Mouse (Mus musculus) cerebellum, postnatal 36 days (tissue): ENCODE measurements around the gene Gm20708.
"Not testable (repeated sequence)": the region's sequence is repeated elsewhere in the genome, so short reads cannot be mapped to it uniquely, and the experiment has no call there.

Experiments used
- DNase-seq, 2 experiments: peaks; one replicate each; pipeline ENCODE4 v3.0.0; 2021 to 2022; ENCODE audit warnings: mixed read lengths in 2 of 2

Gene Gm20708

GRCm38 (mm10) chr11:117813867-117814266 is 4.4 kb downstream of the Gm20708 start:
- DNase-seq, result no peak

DNA sequence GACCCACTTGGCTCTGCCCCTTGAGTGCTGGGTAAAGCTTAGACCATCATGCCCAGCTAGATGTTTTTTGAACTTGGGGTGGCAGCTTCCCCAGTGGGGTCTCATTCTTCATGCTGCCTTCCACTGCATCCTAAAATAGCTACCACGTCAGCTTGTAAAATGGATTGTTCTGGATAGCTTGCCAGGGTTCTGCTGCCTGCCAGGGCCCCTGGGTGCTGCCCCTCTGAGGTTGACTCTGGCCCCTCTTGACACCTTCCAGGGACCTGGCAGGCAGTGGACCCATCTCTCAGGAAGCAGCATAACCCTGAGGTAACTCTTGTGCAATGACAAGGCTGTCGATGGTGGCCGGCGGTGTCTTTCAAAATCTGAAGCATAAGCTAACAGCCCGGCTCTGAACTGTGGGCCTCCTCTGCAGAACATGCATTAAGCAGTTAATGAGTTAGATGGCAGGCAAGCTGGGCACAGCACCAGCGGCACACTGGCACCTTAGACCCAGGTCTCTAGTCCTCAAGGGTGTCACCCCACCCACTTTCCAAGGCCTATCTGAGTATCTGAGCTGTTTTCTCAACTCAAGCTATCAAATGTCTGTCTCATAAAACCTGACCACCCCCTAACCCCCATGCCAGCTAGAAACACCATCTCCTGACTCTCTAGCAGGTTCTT is 5.4 kb downstream of the Gm20708 start:
- DNase-seq, result no peak

- DNase-seq, result not testable (repeated sequence)
Observed at GRCm38 (mm10) chr11:117815850-117816249, 6.4 kb downstream of the Gm20708 start.

- no peak for DNase-seq
Observed at GRCm38 (mm10) chr11:117816389-117816996, 7.0 kb downstream of the Gm20708 start.

- no peak for DNase-seq
Observed at GRCm38 (mm10) chr11:117819095-117819494, 9.6 kb downstream of the Gm20708 start.

DNA sequence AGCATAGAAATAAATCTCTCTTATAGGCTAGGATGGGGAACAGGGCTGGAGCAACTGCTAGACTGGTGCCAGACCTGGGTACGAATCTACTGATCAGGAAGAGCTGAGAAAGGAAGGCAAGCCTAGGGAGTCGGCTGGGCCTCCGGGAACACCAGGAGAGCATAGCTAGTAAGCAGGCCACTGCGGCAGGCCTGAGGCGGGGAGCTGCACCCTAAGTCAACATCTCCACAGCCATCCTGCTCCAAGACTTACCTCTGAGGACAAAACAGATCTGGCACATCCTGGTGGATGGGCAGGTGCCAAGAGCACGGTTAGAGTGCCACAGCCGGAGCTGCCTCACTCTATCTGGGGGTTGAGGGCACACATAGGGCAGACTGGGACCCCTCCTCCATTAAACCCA is 10.7 kb downstream of the Gm20708 start:
- DNase-seq, result no peak

- no peak for DNase-seq
Observed at GRCm38 (mm10) chr11:117821868-117822267, 12.4 kb downstream of the Gm20708 start.

GRCm38 (mm10) chr11:117822728-117823241 is 13.3 kb downstream of the Gm20708 start:
- no peak for DNase-seq

DNA sequence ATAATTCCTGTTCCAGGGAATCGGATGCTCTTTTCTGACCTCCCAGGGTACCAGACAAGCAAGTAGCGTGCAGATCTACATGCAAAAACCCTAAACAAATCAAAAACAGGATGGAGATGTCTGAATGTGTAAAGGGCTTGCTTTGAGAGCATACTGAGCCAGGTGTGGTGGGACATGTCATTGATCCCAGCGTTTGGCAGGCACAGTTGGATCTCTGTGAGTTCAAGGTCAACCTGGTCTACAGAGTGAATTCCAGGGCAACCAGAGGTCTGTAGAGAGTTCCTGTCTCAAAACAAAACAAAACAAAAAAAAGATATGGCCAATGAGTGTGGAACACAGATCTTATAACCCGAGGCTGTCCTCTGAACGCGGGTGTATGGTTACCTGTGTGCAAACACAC is 13.9 kb downstream of the Gm20708 start:
- DNase-seq, result no peak

DNA sequence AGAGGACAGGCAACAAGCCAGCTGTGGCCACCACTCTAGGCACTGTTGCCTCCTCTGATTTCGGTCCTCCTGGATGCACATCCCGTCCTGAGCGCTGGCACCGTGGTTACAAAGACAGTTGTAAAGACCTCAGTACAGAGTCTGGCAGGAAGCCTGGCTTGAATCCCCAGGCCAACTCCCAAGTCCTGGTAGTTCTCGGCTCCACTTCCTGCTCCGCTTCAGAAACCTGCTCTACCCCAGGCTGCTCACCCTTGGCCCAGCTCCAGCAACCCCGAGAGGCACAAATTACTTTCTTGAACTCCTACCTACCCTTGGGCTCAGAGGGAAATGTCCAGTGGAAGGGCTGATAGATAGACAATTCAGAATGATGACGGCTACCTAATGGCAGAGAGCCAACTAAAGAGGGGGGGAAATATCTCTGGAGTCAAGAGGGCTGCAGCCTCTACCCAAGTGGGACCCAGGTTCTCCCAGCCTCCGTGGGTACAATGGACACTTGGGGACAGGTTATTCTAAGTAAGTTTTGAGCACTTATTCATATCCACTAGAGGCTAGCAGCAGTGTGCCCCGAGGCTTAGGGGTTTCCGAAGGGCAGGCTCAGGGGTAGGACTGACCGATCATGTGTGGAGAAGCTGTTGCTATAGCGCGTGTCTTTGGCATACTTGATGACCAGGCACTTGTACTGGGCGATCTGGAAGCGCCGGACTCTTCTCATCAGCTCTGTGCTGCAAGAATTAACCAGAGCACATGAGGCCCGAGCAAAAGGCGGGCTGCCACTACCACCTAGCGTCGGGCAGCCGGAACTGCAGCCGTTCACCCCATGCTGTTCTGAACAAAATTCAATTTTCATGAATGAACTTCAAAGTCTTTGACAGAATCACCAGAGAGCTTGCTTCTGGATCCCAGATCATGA is 14.8 kb downstream of the Gm20708 start:
- DNase-seq, result peak; percentile 77 to 79

GRCm38 (mm10) chr11:117825333-117826101 is 16.0 kb downstream of the Gm20708 start, which contains the start of the genes Afmid and Tk1:
Gene Afmid (plus strand): TSS chr11:117825924.
Gene Tk1 (minus strand): TSS chr11:117826092.
- no peak for DNase-seq

DNA sequence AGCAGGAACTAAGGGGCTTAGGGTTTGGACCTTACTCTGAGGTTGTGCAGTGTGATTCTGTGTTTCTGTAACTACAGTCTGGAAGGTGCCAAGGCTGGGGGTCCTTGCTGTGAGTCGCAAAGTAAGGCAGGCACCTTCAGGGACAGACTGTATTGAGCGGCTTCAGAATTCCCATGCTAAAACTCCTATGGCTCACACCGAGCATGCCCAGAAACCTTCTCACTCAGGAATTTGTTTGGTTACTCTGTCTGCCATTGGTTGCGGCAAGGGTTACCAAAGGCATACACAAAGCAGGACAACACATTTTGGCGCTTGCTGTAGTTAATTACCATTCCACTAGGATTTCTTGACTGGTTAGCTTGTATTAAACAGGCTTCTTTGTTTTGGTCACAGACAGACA is 16.7 kb downstream of the Gm20708 start:
- no peak for DNase-seq

- no peak for DNase-seq
Observed at GRCm38 (mm10) chr11:117826916-117827315, 17.4 kb downstream of the Gm20708 start.

- DNase-seq, result no peak
Observed at GRCm38 (mm10) chr11:117827386-117827785, 17.9 kb downstream of the Gm20708 start.

GRCm38 (mm10) chr11:117828149-117828887 is 18.9 kb downstream of the Gm20708 start:
- DNase-seq, result no peak

- DNase-seq, result no peak
Observed at GRCm38 (mm10) chr11:117828888-117829604, 19.6 kb downstream of the Gm20708 start.

GRCm38 (mm10) chr11:117829671-117830215 is 20.3 kb downstream of the Gm20708 start:
- DNase-seq, result no peak

DNA sequence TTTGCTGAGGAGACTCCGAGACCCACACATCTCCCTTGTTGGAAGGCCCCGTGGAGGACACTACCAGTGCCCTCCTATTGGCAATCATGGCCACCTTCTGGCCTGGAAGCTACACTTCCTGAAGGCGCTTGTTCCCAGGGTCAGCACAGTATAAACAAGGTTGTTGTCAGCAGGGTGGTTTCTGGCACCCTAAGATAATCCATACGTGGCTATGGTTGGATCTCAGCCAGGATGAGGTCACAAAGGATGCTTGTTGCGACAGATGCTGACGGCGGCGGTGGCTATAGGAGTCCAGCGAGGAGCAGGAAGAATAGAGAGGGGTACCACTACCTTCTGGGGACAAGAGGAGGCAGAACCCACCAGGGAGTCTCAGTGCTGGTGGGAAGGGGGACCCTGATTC is 20.9 kb downstream of the Gm20708 start:
- no peak for DNase-seq

GRCm38 (mm10) chr11:117832086-117832969 is 22.9 kb downstream of the Gm20708 start:
- DNase-seq, result peak; percentile 40 to 61

GRCm38 (mm10) chr11:117833509-117833908 is 24.0 kb downstream of the Gm20708 start:
- DNase-seq, result not testable (repeated sequence)
